In the genomic region with DNA sequence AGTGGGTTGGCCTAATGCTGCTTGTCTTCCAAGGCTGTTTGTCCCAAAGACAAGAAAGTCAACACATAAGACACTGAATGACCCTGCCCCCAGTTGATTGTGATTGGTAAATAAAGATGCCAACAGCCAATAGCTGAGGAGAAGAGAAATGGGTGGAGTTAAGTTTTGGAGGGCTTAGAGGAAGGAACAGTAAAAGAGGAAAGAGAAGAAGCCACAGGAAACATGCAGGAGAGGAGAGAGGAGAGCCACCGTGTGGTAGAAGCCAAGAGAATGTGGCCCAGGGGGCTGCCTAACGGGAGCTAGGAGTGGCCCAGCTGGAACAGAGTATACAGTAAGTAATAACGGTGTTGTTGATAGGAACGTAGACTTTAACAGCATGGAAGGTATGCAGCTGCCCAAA, we compare ENCODE assay signal across 22 mouse cellular contexts. TPM values are rescaled to one million over a fixed set of nuclear protein-coding genes. Genes with fewer than 3 reads are reported as not detected.
A peak's percentile ranks its signal among the peaks of the same experiment; 100 is the strongest.
DNase-seq lines count a peak whose midpoint lies in the region; ATAC-seq and TF ChIP-seq lines count a peak whose summit lies in the region.
"Had no signal": no experiment of that assay in that cellular context is flagged by ENCODE, and none has a peak within 500 bp of the region (broad histone marks: within the 10 kb centered on the region; RNA-seq: fewer than 3 reads in every experiment).

No protein-coding gene starts in this region.

- no peak overlapping the region for H3K27ac ChIP-seq in kidney, embryonic 16.5 days (ENCODE audit: low read length)
- no peak overlapping the region for H3K27ac ChIP-seq in lung, embryonic 14.5 days (ENCODE audit: low read depth)
- H3K27ac ChIP-seq in stomach, postnatal 0 days (replicated peaks) = no peak overlapping the region
- H3K27ac ChIP-seq: embryonic facial prominence, embryonic 15.5 days; hindbrain, embryonic 14.5 days; limb, embryonic 10.5 days; liver, embryonic 15.5 days had no signal

- H3K4me1 ChIP-seq in kidney, embryonic 16.5 days (ENCODE audit: insufficient read depth, low read length) = no peaks in the 10 kb centered on the region
- H3K4me1 ChIP-seq in lung, embryonic 14.5 days (ENCODE audit: insufficient read depth) = no peaks in the 10 kb centered on the region
- H3K4me1 ChIP-seq in stomach, postnatal 0 days (replicated peaks; ENCODE audit: control insufficient read depth, insufficient read depth) = no peaks in the 10 kb centered on the region
- H3K4me1 ChIP-seq: limb, embryonic 10.5 days; liver, embryonic 15.5 days had no signal

- H3K27me3 ChIP-seq in kidney, embryonic 16.5 days (ENCODE audit: insufficient read depth, low read length) = no peaks in the 10 kb centered on the region
- no peaks in the 10 kb centered on the region for H3K27me3 ChIP-seq in lung, embryonic 14.5 days (ENCODE audit: insufficient read depth, low read length)
- no peaks in the 10 kb centered on the region for H3K27me3 ChIP-seq in stomach, postnatal 0 days (ENCODE audit: control insufficient read depth, insufficient read depth, low read length)
- H3K27me3 ChIP-seq: embryonic facial prominence, embryonic 15.5 days; liver, embryonic 15.5 days had no signal

- no peak for TF ChIP-seq EP300 in stomach, postnatal 0 days (optimal IDR thresholded peaks at IDR 0.05)

- H3K4me3 ChIP-seq in kidney, embryonic 16.5 days (ENCODE audit: low read length) = no peak overlapping the region
- no peak overlapping the region for H3K4me3 ChIP-seq in lung, embryonic 14.5 days (ENCODE audit: low read depth, low read length)
- no peak overlapping the region for H3K4me3 ChIP-seq in stomach, postnatal 0 days (ENCODE audit: low read depth, low read length)
- H3K4me3 ChIP-seq: embryonic facial prominence, embryonic 15.5 days; limb, embryonic 10.5 days; liver, embryonic 15.5 days had no signal

- peak; percentile 51; the same call in 1 of the 2 replicates for ATAC-seq in kidney, embryonic 16.5 days (ENCODE audit: low FRiP score, low TSS enrichment)
- peak; percentile 35 for ATAC-seq in lung, embryonic 14.5 days (ENCODE audit: insufficient read depth)
- peak; percentile 54 for ATAC-seq in erythroblast, adult 5-6 weeks (replicated peaks; ENCODE audit: low FRiP score, poor library complexity, severe bottlenecking)
- ATAC-seq in stomach, postnatal 0 days (ENCODE audit: low FRiP score, low TSS enrichment) = no peak
- ATAC-seq: activated CD4-positive, CD25-positive, alpha-beta regulatory T cell, adult 4 months had no signal

- WGBS in kidney, embryonic 16.5 days = 51% methylated on average over 4 of the region's 4 CpGs
- 38% methylated on average over 4 of the region's 4 CpGs for WGBS in lung, embryonic 14.5 days
- 35% methylated on average over 4 of the region's 4 CpGs for WGBS in stomach, postnatal 0 days

- H3K9me3 ChIP-seq in kidney, embryonic 16.5 days (ENCODE audit: low read length) = no peaks in the 10 kb centered on the region
- no peaks in the 10 kb centered on the region for H3K9me3 ChIP-seq in lung, embryonic 14.5 days (ENCODE audit: low read depth, low read length)
- no peaks in the 10 kb centered on the region for H3K9me3 ChIP-seq in stomach, postnatal 0 days (ENCODE audit: control insufficient read depth, low read length)
- H3K9me3 ChIP-seq: embryonic facial prominence, embryonic 15.5 days; limb, embryonic 10.5 days; liver, embryonic 15.5 days had no signal

- DNase-seq in kidney, adult 11 months = no peak
- peak; percentile 35 for DNase-seq in lung, embryonic 14.5 days
- DNase-seq in lung, postnatal 25 days (ENCODE audit: low spot score) = no peak
- no peak for DNase-seq in stomach, postnatal 0 days (ENCODE audit: low spot score)
- no peak for DNase-seq in adrenal gland, postnatal 36 days
- DNase-seq: adrenal gland, postnatal 10 days; cerebellum, adult 18-20 months; cerebellum, postnatal 25 days; heart, adult 18-20 months; heart, postnatal 10 days; kidney, postnatal 14 days; lung, postnatal 36 days; thymus, postnatal 25 days had no signal

- no peak overlapping the region for H3K9ac ChIP-seq in kidney, embryonic 16.5 days (replicated peaks; ENCODE audit: low read length)
- H3K9ac ChIP-seq in lung, embryonic 14.5 days = no peak overlapping the region
- no peak overlapping the region for H3K9ac ChIP-seq in stomach, postnatal 0 days (ENCODE audit: low read length)
- H3K9ac ChIP-seq: embryonic facial prominence, embryonic 15.5 days; hindbrain, embryonic 14.5 days; liver, embryonic 15.5 days had no signal

- H3K36me3 ChIP-seq in kidney, embryonic 16.5 days (ENCODE audit: insufficient read depth, low read length) = no peaks in the 10 kb centered on the region
- H3K36me3 ChIP-seq in lung, embryonic 14.5 days (ENCODE audit: insufficient read depth) = no peaks in the 10 kb centered on the region
- H3K36me3 ChIP-seq in stomach, postnatal 0 days (ENCODE audit: control insufficient read depth, insufficient read depth, low read length) = no peaks in the 10 kb centered on the region
- H3K36me3 ChIP-seq: embryonic facial prominence, embryonic 15.5 days; limb, embryonic 10.5 days; liver, embryonic 15.5 days had no signal

- H3K4me2 ChIP-seq in kidney, embryonic 16.5 days (replicated peaks; ENCODE audit: low read depth, low read length) = no peak overlapping the region
- H3K4me2 ChIP-seq in lung, embryonic 14.5 days = no peak overlapping the region
- H3K4me2 ChIP-seq in stomach, postnatal 0 days (replicated peaks; ENCODE audit: low read depth) = no peak overlapping the region
- H3K4me2 ChIP-seq: embryonic facial prominence, embryonic 15.5 days; hindbrain, embryonic 14.5 days; liver, embryonic 15.5 days; midbrain, embryonic 11.5 days had no signal

- peak; percentile 42 for TF ChIP-seq CTCF in lung, embryonic 14.5 days (IDR thresholded peaks at IDR 0.05; ENCODE audit: low read depth)
- TF ChIP-seq CTCF in stomach, postnatal 0 days (IDR thresholded peaks at IDR 0.05; ENCODE audit: low read depth) = peak; percentile 53

RNA-seq across cellular contexts. Expression of a gene that starts 25.5 kb away (rescaled TPM):
- 5.1 and 5.3 TPM in 2 replicates for polyA plus RNA-seq in kidney, embryonic 16.5 days (2015; fragmentation: Nextera tagmentation; extraction: Ambion mirVana)
- 8.3 and 9.5 TPM in 2 replicates for polyA plus RNA-seq in lung, embryonic 14.5 days (2014; fragmentation: Nextera tagmentation; extraction: Ambion mirVana)
- 22.1 and 35.3 TPM in 2 replicates for total RNA-seq in erythroblast, adult 5-6 weeks (2015; ENCODE audit: low replicate concordance)
- total RNA-seq in erythroblast, adult 5-6 weeks (2017; ENCODE audit: low replicate concordance) = 34.5 and 39.0 TPM in 2 replicates
- polyA plus RNA-seq in stomach, postnatal 0 days (2015; fragmentation: Nextera tagmentation; extraction: Ambion mirVana) = 7.3 TPM in 2 replicates
- 1 to 10 TPM; 4.5 TPM for total RNA-seq in adrenal gland, postnatal 36 days (2021)
- total RNA-seq: monocyte, adult 5-6 weeks had no signal
